Mouse (Mus musculus) G1E (cell line): ENCODE data around the gene Pappa. TPM values are rescaled to one million over a fixed set of nuclear protein-coding genes. Genes with fewer than 3 reads are reported as not detected.

Experiments
- ATAC-seq: 2 replicates; pipeline ENCODE4 v1.8.0; 2016; ENCODE audit warnings: mild to moderate bottlenecking; ENCODE audit not compliant: insufficient number of reproducible peaks, poor library complexity, low FRiP score, severe bottlenecking; ENCODE audit errors: extremely low read depth
- DNase-seq: peaks from one replicate; pipeline ENCODE4 v3.0.0; 2012; ENCODE audit warnings: low spot score
- H3K27me3 ChIP-seq: 2 replicates; pipeline ENCODE4 v1.6.1; 2012; ENCODE audit warnings: mild to moderate bottlenecking, low read length, inconsistent platforms; ENCODE audit not compliant: insufficient read depth
- H3K36me3 ChIP-seq: replicated peaks from 2 replicates; pipeline ENCODE3; 2012; ENCODE audit warnings: mild to moderate bottlenecking, inconsistent platforms
- H3K4me1 ChIP-seq: 2 replicates; pipeline ENCODE4 v1.6.1; 2012; ENCODE audit warnings: low read depth, low read length, inconsistent platforms, mixed read lengths; ENCODE audit not compliant: insufficient read depth
- H3K4me3 ChIP-seq: 2 replicates; pipeline ENCODE4 v1.5.1; 2012; ENCODE audit warnings: low read depth, mild to moderate bottlenecking, inconsistent platforms, low read length, moderate library complexity, mixed read lengths
- H3K9me3 ChIP-seq: replicated peaks from 2 replicates; pipeline ENCODE4 v1.6.1; 2012; ENCODE audit warnings: inconsistent platforms
- CTCF ChIP-seq: IDR thresholded peaks from 2 replicates; pipeline ENCODE4 v1.5.1; 2012; ENCODE audit warnings: low read depth, low read length, inconsistent platforms, mixed read lengths
- GATA1 ChIP-seq: IDR thresholded peaks from 2 replicates; pipeline ENCODE4 v1.6.1; 2012; ENCODE audit warnings: borderline replicate concordance, low read length, inconsistent platforms, mixed read lengths
- GATA2 ChIP-seq: IDR thresholded peaks from 2 replicates; pipeline ENCODE4 v1.6.1; 2012; ENCODE audit warnings: low read depth, low read length, inconsistent platforms, borderline replicate concordance
- POLR2AphosphoS5 ChIP-seq: IDR thresholded peaks from 2 replicates; pipeline ENCODE4 v1.6.1; 2012; ENCODE audit warnings: low read depth, low read length, inconsistent platforms; ENCODE audit not compliant: insufficient replicate concordance
- TAL1 ChIP-seq: conservative IDR thresholded peaks from 2 replicates; pipeline ENCODE4 v1.6.1; 2012; ENCODE audit warnings: low read depth, low read length, inconsistent platforms, mixed read lengths
- polyA plus RNA-seq: library from polyadenylated mRNA; stranded (reverse); fragments of >175 nt; gene quantifications from 2 replicates; pipeline ENCODE4 v1.2.3, GENCODE M21; 2012
- total RNA-seq, 2 experiments: library from RNA; stranded (forward) in 1 of 2; stranded (reverse) in 1 of 2; fragments of 200-1000 nt in 1 of 2; fragments of >200 nt in 1 of 2; fragmentation: Nextera tagmentation in 1 of 2; gene quantifications; 2 replicates each; pipeline ENCODE4 v1.2.3; 2014 to 2017

Gene Pappa
- total and polyA plus RNA-seq, 3 experiments, result 0.05 TPM; not detected in 2

- no peaks in the 10 kb centered on the region for H3K27me3 ChIP-seq
- ATAC-seq, result no peak
- no peak for TF ChIP-seq TAL1
- TF ChIP-seq GATA2, result no peak
- no peak for TF ChIP-seq GATA1
- TF ChIP-seq POLR2AphosphoS5, result no peak
- TF ChIP-seq CTCF, result no peak
Measured at GRCm38 (mm10) chr4:65396806-65397205, 272.8 kb downstream of the Pappa start.

GRCm38 (mm10) chr4:65399457-65399856, 275.5 kb downstream of the Pappa start:
- no peak for DNase-seq
- Histone ChIP-seq H3K36me3 (no peaks in the 10 kb centered on the region), H3K9me3 (peaks cover 20% of the 10 kb centered on the region), H3K4me3 (no peak overlapping the region), H3K4me1 (no peaks in the 10 kb centered on the region), H3K27me3 (no peaks in the 10 kb centered on the region)
- ATAC-seq, result no peak
- no peak for TF ChIP-seq GATA1
- TF ChIP-seq TAL1, result no peak
- no peak for TF ChIP-seq CTCF
- no peak for TF ChIP-seq GATA2
- TF ChIP-seq POLR2AphosphoS5, result no peak

More at GRCm38 (mm10) chr4:65396806-65397205, 272.8 kb downstream of the Pappa start:
- no peak for DNase-seq
- Histone ChIP-seq H3K36me3 (no peaks in the 10 kb centered on the region), H3K4me3 (no peak overlapping the region), H3K4me1 (no peaks in the 10 kb centered on the region), H3K9me3 (peaks cover 7% of the 10 kb centered on the region; the same call in 1 of the 2 replicates)

- DNase-seq, result no peak
- H3K4me1 ChIP-seq, result no peaks in the 10 kb centered on the region
- no peaks in the 10 kb centered on the region for H3K36me3 ChIP-seq
- no peak for TF ChIP-seq GATA2
- no peak for TF ChIP-seq GATA1
- no peak for TF ChIP-seq POLR2AphosphoS5
- no peak for TF ChIP-seq CTCF
- no peak for ATAC-seq
- no peaks in the 10 kb centered on the region for H3K27me3 ChIP-seq
- peaks cover 20% of the 10 kb centered on the region for H3K9me3 ChIP-seq
- H3K4me3 ChIP-seq, result no peak overlapping the region
Measured at GRCm38 (mm10) chr4:65402286-65402685, 278.3 kb downstream of the Pappa start.

GRCm38 (mm10) chr4:65402836-65403634, 279.1 kb downstream of the Pappa start:
- no peak for DNase-seq
- no peak for TF ChIP-seq GATA2
- no peak for TF ChIP-seq POLR2AphosphoS5
- no peak for TF ChIP-seq CTCF
- TF ChIP-seq TAL1, result no peak
- TF ChIP-seq GATA1, result no peak
- ATAC-seq, result no peak
- Histone ChIP-seq H3K4me1 (no peaks in the 10 kb centered on the region), H3K9me3 (peaks cover 22% of the 10 kb centered on the region), H3K36me3 (no peaks in the 10 kb centered on the region), H3K27me3 (no peaks in the 10 kb centered on the region), H3K4me3 (no peak overlapping the region)
